Mouse (Mus musculus) thymus, adult 2 months (tissue): ENCODE measurements at regions not wholly inside any gene's neighbourhood (a gene's known extent, or its start where the extent isn't known, plus 50 kb on each side); places are given as distances from the start of the nearest gene placed in this dataset.

Experiments
- CTCF ChIP-seq: fragments of 200-500 bp; IDR thresholded peaks from 2 replicates; pipeline ENCODE4 v1.5.1; 2012; ENCODE audit warnings: mild to moderate bottlenecking, control low read depth, low read length, moderate library complexity, borderline replicate concordance; ENCODE audit not compliant: control insufficient read depth, poor library complexity, insufficient read depth; ENCODE audit errors: extremely low read depth
- POLR2A ChIP-seq: fragments of 200-500 bp; IDR thresholded peaks from 2 replicates; pipeline ENCODE4 v1.6.1; 2012; ENCODE audit warnings: mild to moderate bottlenecking, low read length, control low read depth, moderate library complexity; ENCODE audit not compliant: control insufficient read depth, poor library complexity, insufficient read depth; ENCODE audit errors: extremely low read depth

DNA sequence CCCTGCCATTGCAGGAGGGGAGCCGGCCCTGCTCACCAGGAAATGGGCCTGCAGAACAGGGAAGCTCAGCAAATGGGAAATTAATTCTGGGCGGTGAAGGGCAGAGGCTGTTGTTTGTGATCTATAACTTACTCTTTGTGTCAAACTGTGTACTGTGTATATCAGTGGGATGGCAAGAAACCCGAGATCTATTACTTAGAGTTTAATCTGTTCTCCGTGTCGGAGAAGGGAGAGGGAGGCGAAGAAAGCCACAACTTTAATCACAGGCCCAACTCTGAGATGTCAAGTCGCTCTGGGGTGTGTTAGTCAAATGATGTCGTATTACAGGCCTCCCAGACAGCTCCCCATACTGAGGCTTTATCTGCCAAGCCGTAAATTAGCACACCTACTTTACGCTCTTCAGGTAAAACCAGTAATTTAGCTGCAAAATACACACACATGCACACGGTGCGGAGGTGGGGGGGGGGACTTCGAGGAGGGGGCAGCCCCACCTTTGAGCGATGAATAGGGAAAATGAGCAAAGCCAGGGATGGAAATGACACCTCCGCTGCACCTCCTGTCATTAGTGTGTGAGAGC, 158.0 kb downstream of the Rplp1 start:
- TF ChIP-seq POLR2A (no peak), CTCF (no peak)
